Mouse (Mus musculus) spleen, postnatal 4 days (tissue): ENCODE measurements around the gene Exoc3.

Experiments
- DNase-seq, 2 experiments: peaks; one replicate each; pipeline ENCODE4 v3.0.0; 2022; ENCODE audit warnings: low spot score in 2 of 2

The Exoc3 gene

DNA sequence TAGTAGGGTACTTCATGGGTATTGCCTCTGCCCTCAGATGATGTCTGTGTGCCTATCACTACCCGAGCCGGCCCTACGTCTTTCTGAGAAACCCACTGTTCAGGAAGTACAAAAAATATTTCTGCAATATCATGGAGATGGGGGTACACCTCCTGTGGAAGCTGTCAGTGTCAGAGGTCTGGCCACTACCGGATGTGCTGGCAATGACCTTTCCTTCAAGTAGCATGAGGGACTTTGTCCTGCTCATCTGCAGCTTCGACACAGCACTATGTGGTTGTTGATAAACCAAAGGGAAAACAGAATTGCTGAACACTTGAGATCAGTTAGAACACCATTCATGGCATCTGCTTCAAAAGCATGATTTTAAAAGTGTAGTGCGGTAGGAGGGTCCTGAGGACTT lies 67.7 kb downstream of the Exoc3 start:
- no peak for DNase-seq

DNA sequence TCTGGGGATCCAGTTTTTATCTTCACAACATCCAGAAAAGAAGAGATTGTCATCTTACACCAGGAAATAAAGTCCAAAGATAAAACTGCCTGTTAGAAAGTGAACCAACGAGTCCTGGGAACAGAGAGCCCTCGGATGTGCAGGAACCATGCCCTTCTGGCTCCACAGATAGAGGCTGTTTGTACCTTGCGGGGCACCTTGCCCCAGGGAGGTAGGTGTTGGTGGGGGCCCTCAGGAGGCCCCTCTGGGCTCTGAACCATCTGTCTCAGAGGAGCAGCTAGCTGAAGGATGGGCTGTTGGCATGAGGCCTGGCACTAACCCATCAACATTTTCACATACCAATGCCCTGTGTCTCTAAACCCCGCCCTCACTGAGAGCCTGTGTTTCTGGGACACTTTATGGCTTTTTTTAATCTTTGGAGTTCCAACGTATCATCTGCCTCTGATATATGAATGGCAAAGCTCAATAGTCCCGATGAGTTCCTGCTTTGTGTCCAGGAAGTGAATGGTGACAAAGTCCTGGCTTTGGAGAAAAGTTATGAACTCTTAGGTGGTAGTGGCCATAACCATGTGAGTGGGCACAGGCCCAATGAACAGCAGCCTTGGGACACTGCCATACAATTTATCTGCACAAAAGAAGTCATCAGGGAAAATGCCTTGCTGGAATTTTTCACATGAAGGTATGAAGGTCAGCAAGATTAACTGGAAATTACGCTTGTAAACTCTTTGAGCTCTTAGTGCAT lies 69.5 kb downstream of the Exoc3 start:
- DNase-seq, result no peak

DNA sequence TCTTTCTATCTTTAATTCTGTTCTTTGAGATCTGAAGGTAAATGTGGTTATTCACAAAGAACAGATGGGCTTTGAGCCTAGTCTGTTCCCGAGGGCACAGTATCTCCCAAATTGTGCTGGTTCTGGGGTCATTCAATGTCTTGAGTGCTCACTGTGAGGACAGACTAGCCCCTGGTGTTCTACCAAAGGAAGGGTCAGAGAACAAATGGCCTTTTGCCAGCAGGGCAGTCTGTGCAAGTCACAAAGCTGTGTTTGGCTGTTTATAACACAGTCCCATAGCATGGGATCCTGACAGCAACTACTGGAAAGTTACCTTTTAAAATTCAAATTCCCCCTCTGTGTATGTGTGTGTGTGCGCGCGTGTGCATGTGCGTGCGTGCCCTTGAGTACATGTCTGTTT lies 78.6 kb downstream of the Exoc3 start:
- DNase-seq, result no peak

DNA sequence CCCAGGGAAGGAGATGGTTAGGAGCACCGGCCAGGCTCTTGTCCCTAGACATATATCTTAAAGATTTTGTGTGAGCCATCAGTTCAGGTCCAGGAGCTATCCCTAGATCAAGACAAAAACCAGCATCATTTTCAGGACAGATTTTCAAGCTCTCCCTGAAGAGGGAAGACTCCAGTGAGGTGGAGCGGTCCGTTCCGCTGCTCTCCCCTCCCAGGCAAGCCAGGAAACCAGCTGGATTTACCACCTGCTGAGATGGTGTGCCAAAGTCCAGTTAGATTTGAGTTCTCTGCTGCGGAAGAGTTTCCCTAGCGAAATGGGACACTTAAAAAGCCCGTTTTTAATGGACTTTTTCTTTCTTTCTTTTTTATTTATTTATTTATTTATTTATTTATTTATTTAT lies 81.0 kb downstream of the Exoc3 start:
- DNase-seq, result no peak

DNA sequence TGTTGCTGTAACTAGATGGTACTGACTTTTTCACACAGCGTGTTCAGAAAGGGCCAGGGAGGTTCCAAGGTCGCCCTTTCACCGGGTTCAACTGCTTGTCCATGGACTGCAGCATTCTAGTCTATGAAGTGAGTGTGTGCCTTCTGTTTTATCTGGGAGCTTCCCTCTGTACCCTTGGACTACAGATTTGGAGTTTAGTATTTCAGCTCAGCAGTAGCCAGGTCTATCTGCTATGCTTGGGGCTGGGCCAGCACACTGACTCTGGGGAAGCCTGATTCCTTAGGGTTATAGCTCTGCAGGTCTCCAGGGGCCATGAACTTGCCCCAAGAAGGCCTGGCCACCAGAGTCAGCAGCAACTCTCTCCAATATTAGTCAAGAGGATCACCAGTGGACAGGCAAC lies 85.9 kb downstream of the Exoc3 start:
- DNase-seq, result no peak

DNA sequence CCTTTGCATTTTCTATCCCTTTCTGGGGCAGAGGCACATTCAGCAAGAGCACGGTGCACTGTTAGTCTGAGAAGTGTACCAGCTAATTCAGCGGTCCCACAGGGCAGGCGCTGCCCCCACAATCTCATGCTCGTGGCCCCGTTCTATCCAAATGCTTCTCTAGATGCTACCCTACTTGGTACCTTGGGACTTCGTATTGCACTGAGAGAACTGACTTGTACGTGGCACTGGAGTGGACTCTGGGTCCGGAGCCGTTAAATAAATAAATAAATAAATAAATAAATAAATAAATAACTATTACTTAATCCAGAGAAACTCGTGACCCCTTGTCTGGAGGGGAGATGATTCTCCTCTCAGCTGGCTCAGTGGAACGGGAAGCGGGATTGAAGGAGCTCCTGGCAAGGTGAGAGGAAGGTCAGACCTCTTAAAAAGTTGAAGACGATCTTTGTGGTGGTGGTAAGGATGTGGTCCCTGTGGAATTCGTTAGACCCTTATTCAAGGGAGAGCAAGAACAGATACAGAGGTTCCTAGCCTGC lies 86.7 kb downstream of the Exoc3 start:
- no peak for DNase-seq

DNA sequence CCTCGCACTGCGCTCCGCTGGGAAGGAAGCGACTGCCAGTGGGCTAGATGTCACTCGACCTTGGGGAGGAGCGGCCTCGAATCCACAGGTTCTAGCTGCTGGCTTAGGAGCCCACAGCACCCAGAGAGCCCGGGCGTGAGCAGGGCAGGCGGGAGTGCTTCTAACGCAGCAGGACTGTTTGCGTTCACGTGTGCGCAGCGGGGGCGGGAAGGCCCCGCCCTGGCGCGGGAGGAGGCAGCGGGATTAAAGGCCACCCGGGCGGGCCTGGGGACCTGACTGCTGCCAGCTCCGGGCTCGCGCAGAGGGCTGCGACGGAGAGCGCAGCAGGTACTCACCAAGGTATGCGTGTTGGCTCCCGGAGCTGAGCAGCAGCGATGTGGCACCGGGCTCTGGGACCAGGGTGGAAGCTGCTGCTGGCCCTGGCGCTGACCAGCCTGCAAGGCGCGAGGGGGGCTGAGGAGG lies 87.4 kb downstream of the Exoc3 start, which contains the start of gene Slc9a3:
Gene Slc9a3, plus strand, starts transcription at position 317 of the 462 bp plus-strand sequence.
- DNase-seq, result no peak
